Mouse (Mus musculus) cerebellum, adult 2 months (tissue): Measurements from ENCODE around the gene Cisd1.

Source experiments
- CTCF ChIP-seq: fragments of 200-500 bp; IDR thresholded peaks from 2 replicates; pipeline ENCODE4 v1.5.1; 2011; ENCODE audit warnings: low read depth, mild to moderate bottlenecking, control low read depth, low read length, moderate library complexity, borderline replicate concordance; ENCODE audit not compliant: insufficient read depth
- POLR2A ChIP-seq: fragments of 200-500 bp; IDR thresholded peaks from 2 replicates; pipeline ENCODE4 v1.6.1; 2011; ENCODE audit warnings: low read length, control low read depth, borderline replicate concordance; ENCODE audit not compliant: insufficient read depth

DNA sequence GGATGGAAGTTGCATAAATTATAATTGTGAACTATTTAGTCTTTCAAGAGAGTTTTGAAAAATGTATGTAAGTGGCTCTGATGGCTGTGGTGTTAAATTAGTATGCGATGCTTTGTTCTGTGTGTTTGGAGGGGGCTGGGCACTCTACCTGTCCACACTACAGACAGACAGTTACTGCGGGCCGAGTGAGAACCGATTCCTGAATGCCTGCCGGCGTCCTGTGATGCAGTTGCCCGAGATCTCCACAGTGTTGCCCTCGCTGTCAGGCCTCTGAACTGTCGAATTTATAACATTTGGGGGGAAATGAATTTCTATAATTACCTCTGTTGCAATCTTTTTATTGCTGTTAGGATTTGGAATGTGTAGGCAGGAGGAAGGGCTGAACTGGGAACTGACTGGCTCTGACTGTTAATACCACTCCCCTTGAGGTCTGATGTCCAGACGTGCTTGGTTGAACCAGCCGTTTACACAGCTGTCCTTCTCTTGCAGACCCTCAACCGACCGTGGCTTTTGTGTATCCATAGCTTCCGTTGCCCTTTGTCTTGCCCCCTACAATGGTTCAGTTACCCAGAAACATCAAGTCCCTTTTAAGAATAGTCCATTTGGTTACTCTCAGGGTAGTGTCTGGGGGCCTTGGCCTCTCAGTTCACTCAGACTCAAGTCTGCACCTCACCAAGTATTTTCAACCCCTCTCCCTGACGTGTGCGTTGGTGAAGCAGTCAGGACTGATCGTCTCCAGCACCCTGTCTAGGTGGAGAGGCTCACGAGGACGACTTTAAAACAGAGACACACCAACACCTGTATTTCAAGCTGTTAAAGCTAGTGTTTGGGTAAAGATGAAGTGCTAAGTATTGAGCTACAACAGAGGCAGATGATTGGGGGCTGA lies 39.6 kb upstream of the Cisd1 start:
- TF ChIP-seq POLR2A (no peak), CTCF (no peak)
